Mouse (Mus musculus): ENCODE results near the gene Prdm1. TPM values are rescaled to one million over a fixed set of nuclear protein-coding genes. Genes with fewer than 3 reads are reported as not detected.

The Prdm1 gene
- polyA plus RNA-seq, 1 experiment, result 8.3 TPM

DNA sequence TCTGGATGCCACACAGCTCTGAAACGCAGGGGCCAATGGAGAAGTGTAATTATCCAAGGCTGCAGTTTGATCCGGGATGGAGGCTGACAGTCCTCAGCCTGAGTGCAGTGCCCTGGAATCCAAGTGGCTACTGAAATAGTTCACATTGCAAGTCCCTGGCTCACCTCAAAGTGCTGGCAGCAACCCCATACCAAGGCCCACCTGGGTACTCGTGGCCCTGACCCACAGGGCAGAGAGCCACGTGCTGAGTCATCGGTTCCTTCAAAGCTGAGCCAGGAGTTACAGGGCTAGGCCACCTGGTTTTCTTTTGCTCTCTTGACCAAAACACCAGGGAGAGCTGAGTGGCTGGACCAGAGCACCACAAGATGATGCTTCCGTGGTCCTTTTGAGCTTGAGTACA lies 103.3 kb downstream of the Prdm1 start:
- no peak overlapping the region for H3K27ac ChIP-seq (ENCODE audit: insufficient read depth, low read depth, low read length)
- no peaks in the 10 kb centered on the region for H3K36me3 ChIP-seq (ENCODE audit: control insufficient read depth, insufficient read depth, low read length)
- 45% methylated on average over 6 of the region's 6 CpGs for WGBS
- TF ChIP-seq POLR2A (IDR thresholded peaks at IDR 0.05; ENCODE audit: low read depth, low read length), result no peak
- TF ChIP-seq CTCF (IDR thresholded peaks at IDR 0.05; ENCODE audit: extremely low read depth, insufficient read length, insufficient replicate concordance, low read depth, low read length), result no peak
- no peaks in the 10 kb centered on the region for H3K27me3 ChIP-seq (ENCODE audit: control insufficient read depth, insufficient read depth, low read length)
- H3K4me1 ChIP-seq (ENCODE audit: control insufficient read depth, insufficient read depth, insufficient read length, low read length), result peaks cover 28% of the 10 kb centered on the region; the same call in 1 of the 2 replicates
- no peak overlapping the region for H3K4me3 ChIP-seq (ENCODE audit: low read depth, low read length)

- 52% methylated on average over 1 of the region's 1 CpGs for WGBS
- peaks cover 20% of the 10 kb centered on the region; the same call in 1 of the 2 replicates for H3K4me1 ChIP-seq (ENCODE audit: control insufficient read depth, insufficient read depth, insufficient read length, low read length)
- no peak overlapping the region for H3K27ac ChIP-seq (ENCODE audit: insufficient read depth, low read depth, low read length)
- no peaks in the 10 kb centered on the region for H3K36me3 ChIP-seq (ENCODE audit: control insufficient read depth, insufficient read depth, low read length)
- no peak overlapping the region for H3K4me3 ChIP-seq (ENCODE audit: low read depth, low read length)
- TF ChIP-seq POLR2A (IDR thresholded peaks at IDR 0.05; ENCODE audit: low read depth, low read length), result no peak
- no peak for TF ChIP-seq CTCF (IDR thresholded peaks at IDR 0.05; ENCODE audit: extremely low read depth, insufficient read length, insufficient replicate concordance, low read depth, low read length)
- no peaks in the 10 kb centered on the region for H3K27me3 ChIP-seq (ENCODE audit: control insufficient read depth, insufficient read depth, low read length)
Measured at GRCm38 (mm10) chr10:44421896-44422295, 106.4 kb downstream of the Prdm1 start.

DNA sequence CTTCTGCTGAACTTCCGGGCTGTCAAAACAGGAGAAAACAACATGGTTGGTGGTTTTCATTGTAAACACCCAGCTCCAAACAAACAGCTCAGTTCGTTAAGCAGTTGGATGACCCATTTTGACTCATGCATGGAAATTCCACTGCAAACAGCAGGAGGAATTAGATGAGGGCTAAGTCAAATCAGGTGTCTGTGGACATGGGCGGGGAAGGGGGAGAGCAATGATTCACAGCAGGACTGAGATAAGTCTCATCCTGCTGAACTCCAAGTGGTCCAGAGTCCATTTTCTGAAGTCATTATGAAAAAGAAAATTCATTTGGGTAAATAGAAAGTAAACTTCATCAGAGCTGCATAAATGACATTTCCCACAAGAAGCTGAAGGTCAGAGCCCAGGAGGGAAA lies 108.1 kb downstream of the Prdm1 start:
- peak overlapping the region; percentile 72 for H3K27ac ChIP-seq (ENCODE audit: insufficient read depth, low read depth, low read length)
- no peak overlapping the region for H3K4me3 ChIP-seq (ENCODE audit: low read depth, low read length)
- peaks cover 18% of the 10 kb centered on the region; the same call in 1 of the 2 replicates for H3K4me1 ChIP-seq (ENCODE audit: control insufficient read depth, insufficient read depth, insufficient read length, low read length)
- no peak for TF ChIP-seq POLR2A (IDR thresholded peaks at IDR 0.05; ENCODE audit: low read depth, low read length)
- TF ChIP-seq CTCF (IDR thresholded peaks at IDR 0.05; ENCODE audit: extremely low read depth, insufficient read length, insufficient replicate concordance, low read depth, low read length), result no peak
- H3K36me3 ChIP-seq (ENCODE audit: control insufficient read depth, insufficient read depth, low read length), result no peaks in the 10 kb centered on the region
- H3K27me3 ChIP-seq (ENCODE audit: control insufficient read depth, insufficient read depth, low read length), result no peaks in the 10 kb centered on the region
- WGBS, result 54% methylated on average over 3 of the region's 3 CpGs

DNA sequence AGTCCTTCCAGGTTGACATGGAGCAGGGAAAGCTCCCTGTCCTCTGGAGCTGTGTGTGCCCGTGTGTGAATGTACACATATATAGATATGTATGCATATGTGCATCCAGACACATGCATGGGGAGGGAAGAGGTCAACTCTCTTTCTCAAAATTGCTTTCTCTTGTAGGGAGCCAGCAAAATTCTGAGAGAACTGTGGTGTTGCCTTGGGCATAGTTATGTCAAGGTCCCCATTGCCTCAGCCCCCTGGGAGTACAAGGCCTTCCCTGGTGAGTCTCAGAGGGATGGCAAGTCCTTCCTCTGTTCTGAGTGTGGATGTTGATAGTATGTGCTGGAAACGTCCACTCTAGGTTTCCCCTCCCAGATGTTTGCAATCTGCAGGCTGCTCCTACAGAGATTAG lies 109.4 kb downstream of the Prdm1 start:
- Histone ChIP-seq H3K27me3 (ENCODE audit: control insufficient read depth, insufficient read depth, low read length) (no peaks in the 10 kb centered on the region), H3K4me3 (ENCODE audit: low read depth, low read length) (no peak overlapping the region), H3K4me1 (ENCODE audit: control insufficient read depth, insufficient read depth, insufficient read length, low read length) (peaks cover 14% of the 10 kb centered on the region; the same call in 1 of the 2 replicates), H3K27ac (ENCODE audit: insufficient read depth, low read depth, low read length) (no peak overlapping the region), H3K36me3 (ENCODE audit: control insufficient read depth, insufficient read depth, low read length) (no peaks in the 10 kb centered on the region)
- TF ChIP-seq POLR2A (IDR thresholded peaks at IDR 0.05; ENCODE audit: low read depth, low read length), result no peak
- TF ChIP-seq CTCF (IDR thresholded peaks at IDR 0.05; ENCODE audit: extremely low read depth, insufficient read length, insufficient replicate concordance, low read depth, low read length), result no peak
- WGBS, result 81% methylated on average over 2 of the region's 2 CpGs

- no peaks in the 10 kb centered on the region for H3K36me3 ChIP-seq (ENCODE audit: control insufficient read depth, insufficient read depth, low read length)
- H3K4me3 ChIP-seq (ENCODE audit: low read depth, low read length), result no peak overlapping the region
- 85% methylated on average over 3 of the region's 3 CpGs for WGBS
- no peaks in the 10 kb centered on the region for H3K27me3 ChIP-seq (ENCODE audit: control insufficient read depth, insufficient read depth, low read length)
- H3K4me1 ChIP-seq (ENCODE audit: control insufficient read depth, insufficient read depth, insufficient read length, low read length), result peaks cover 7% of the 10 kb centered on the region; the same call in 1 of the 2 replicates
- H3K27ac ChIP-seq (ENCODE audit: insufficient read depth, low read depth, low read length), result no peak overlapping the region
- TF ChIP-seq POLR2A (IDR thresholded peaks at IDR 0.05; ENCODE audit: low read depth, low read length) (no peak), CTCF (IDR thresholded peaks at IDR 0.05; ENCODE audit: extremely low read depth, insufficient read length, insufficient replicate concordance, low read depth, low read length) (no peak)
Measured at GRCm38 (mm10) chr10:44415576-44415975, 112.7 kb downstream of the Prdm1 start.

GRCm38 (mm10) chr10:44409958-44410357 lies 118.3 kb downstream of the Prdm1 start:
- Histone ChIP-seq H3K27me3 (ENCODE audit: control insufficient read depth, insufficient read depth, low read length) (no peaks in the 10 kb centered on the region), H3K36me3 (ENCODE audit: control insufficient read depth, insufficient read depth, low read length) (no peaks in the 10 kb centered on the region), H3K27ac (ENCODE audit: insufficient read depth, low read depth, low read length) (no peak overlapping the region), H3K4me3 (ENCODE audit: low read depth, low read length) (no peak overlapping the region), H3K4me1 (ENCODE audit: control insufficient read depth, insufficient read depth, insufficient read length, low read length) (no peaks in the 10 kb centered on the region; the same call in 1 of the 2 replicates)
- 85% methylated on average over 11 of the region's 11 CpGs for WGBS
- TF ChIP-seq POLR2A (IDR thresholded peaks at IDR 0.05; ENCODE audit: low read depth, low read length) (no peak), CTCF (IDR thresholded peaks at IDR 0.05; ENCODE audit: extremely low read depth, insufficient read length, insufficient replicate concordance, low read depth, low read length) (no peak)

- no peaks in the 10 kb centered on the region; the same call in 1 of the 2 replicates for H3K4me1 ChIP-seq (ENCODE audit: control insufficient read depth, insufficient read depth, insufficient read length, low read length)
- H3K27ac ChIP-seq (ENCODE audit: insufficient read depth, low read depth, low read length), result no peak overlapping the region
- TF ChIP-seq CTCF (IDR thresholded peaks at IDR 0.05; ENCODE audit: extremely low read depth, insufficient read length, insufficient replicate concordance, low read depth, low read length) (no peak), POLR2A (IDR thresholded peaks at IDR 0.05; ENCODE audit: low read depth, low read length) (no peak)
- H3K4me3 ChIP-seq (ENCODE audit: low read depth, low read length), result no peak overlapping the region
- 60% methylated on average over 10 of the region's 10 CpGs for WGBS
- no peaks in the 10 kb centered on the region for H3K36me3 ChIP-seq (ENCODE audit: control insufficient read depth, insufficient read depth, low read length)
- H3K27me3 ChIP-seq (ENCODE audit: control insufficient read depth, insufficient read depth, low read length), result no peaks in the 10 kb centered on the region
Measured at GRCm38 (mm10) chr10:44409054-44409453, 119.2 kb downstream of the Prdm1 start.

Measured in small intestine, adult 2 months (tissue).